Mouse (Mus musculus) lung, postnatal 36 days (tissue): ENCODE measurements around the gene R3hdml.
"Not testable (repeated sequence)": the region's sequence is repeated elsewhere in the genome, so short reads cannot be mapped to it uniquely, and the experiment has no call there.

ENCODE experiments used
- DNase-seq: peaks from one replicate; pipeline ENCODE4 v3.0.0; 2022; ENCODE audit warnings: mixed read lengths

R3hdml gene

GRCm38 (mm10) chr2:163492018-163492417, at the start of gene R3hdml:
Gene R3hdml (plus strand): TSS chr2:163492318.
- no peak for DNase-seq

- DNase-seq: no peak
Observed at GRCm38 (mm10) chr2:163443543-163443942, 48.6 kb upstream of the R3hdml start.

GRCm38 (mm10) chr2:163444017-163444416, 48.1 kb upstream of the R3hdml start:
- no peak for DNase-seq

GRCm38 (mm10) chr2:163447375-163447774, 44.7 kb upstream of the R3hdml start:
- DNase-seq: no peak

- no peak for DNase-seq
Observed at GRCm38 (mm10) chr2:163449276-163449675, 42.8 kb upstream of the R3hdml start.

GRCm38 (mm10) chr2:163450668-163451295, 41.3 kb upstream of the R3hdml start:
- DNase-seq: no peak

- DNase-seq: peak; percentile 55
Observed at GRCm38 (mm10) chr2:163452738-163453137, 39.4 kb upstream of the R3hdml start.

GRCm38 (mm10) chr2:163453378-163453777, 38.7 kb upstream of the R3hdml start:
- no peak for DNase-seq

GRCm38 (mm10) chr2:163458539-163459265, 33.4 kb upstream of the R3hdml start:
- DNase-seq: no peak

- no peak for DNase-seq
Observed at GRCm38 (mm10) chr2:163459380-163459779, 32.7 kb upstream of the R3hdml start.

GRCm38 (mm10) chr2:163460622-163461021, 31.5 kb upstream of the R3hdml start:
- DNase-seq: no peak

GRCm38 (mm10) chr2:163461307-163461706, 30.8 kb upstream of the R3hdml start:
- not testable (repeated sequence) for DNase-seq

GRCm38 (mm10) chr2:163462386-163462785, 29.7 kb upstream of the R3hdml start:
- no peak for DNase-seq

GRCm38 (mm10) chr2:163462801-163463200, 29.3 kb upstream of the R3hdml start:
- no peak for DNase-seq

- DNase-seq: no peak
Observed at GRCm38 (mm10) chr2:163463251-163463769, 28.8 kb upstream of the R3hdml start.

GRCm38 (mm10) chr2:163463998-163464397, 28.1 kb upstream of the R3hdml start:
- no peak for DNase-seq

GRCm38 (mm10) chr2:163464562-163464961, 27.6 kb upstream of the R3hdml start:
- DNase-seq: peak; percentile 41

GRCm38 (mm10) chr2:163466771-163467170, 25.3 kb upstream of the R3hdml start:
- peak; percentile 69 for DNase-seq

GRCm38 (mm10) chr2:163467585-163467984, 24.5 kb upstream of the R3hdml start:
- no peak for DNase-seq

- no peak for DNase-seq
Observed at GRCm38 (mm10) chr2:163468866-163469265, 23.3 kb upstream of the R3hdml start.

GRCm38 (mm10) chr2:163469711-163470110, 22.4 kb upstream of the R3hdml start:
- no peak for DNase-seq

GRCm38 (mm10) chr2:163471136-163471535, 21.0 kb upstream of the R3hdml start:
- peak; percentile 31 for DNase-seq

GRCm38 (mm10) chr2:163471710-163472465, 20.2 kb upstream of the R3hdml start:
- DNase-seq: peak; percentile 83
